In genomic region chr9:8634344-8634743, GRCm38 (mm10) we compare ENCODE assay signal across 11 mouse cellular contexts.
A peak's percentile ranks its signal among the peaks of the same experiment; 100 is the strongest.
DNase-seq lines count a peak whose midpoint lies in the region; ATAC-seq and TF ChIP-seq lines count a peak whose summit lies in the region.
"Had no signal": no experiment of that assay in that cellular context is flagged by ENCODE, and none has a peak within 500 bp of the region (broad histone marks: within the 10 kb centered on the region; RNA-seq: fewer than 3 reads in every experiment).

No protein-coding gene starts in this region.

- H3K4me2 ChIP-seq in lung, embryonic 14.5 days: no peak overlapping the region
- H3K4me2 ChIP-seq in forebrain, embryonic 15.5 days (replicated peaks): no peak overlapping the region
- H3K4me2 ChIP-seq in midbrain, postnatal 0 days (ENCODE audit: low read depth, low read length, poor library complexity, severe bottlenecking): no peak overlapping the region

- no peak overlapping the region for H3K9ac ChIP-seq in lung, embryonic 14.5 days
- H3K9ac ChIP-seq in forebrain, embryonic 15.5 days (replicated peaks): no peak overlapping the region
- H3K9ac ChIP-seq in midbrain, postnatal 0 days (replicated peaks; ENCODE audit: low read length, poor library complexity, severe bottlenecking): no peak overlapping the region

- no peak for TF ChIP-seq POLR2A in lung, adult 2 months (IDR thresholded peaks at IDR 0.05; ENCODE audit: borderline replicate concordance, extremely low read depth, low read depth, low read length)
- TF ChIP-seq POLR2A in brain, embryonic 14.5 days (IDR thresholded peaks at IDR 0.05; ENCODE audit: borderline replicate concordance, extremely low read depth, insufficient read depth, insufficient read length, poor library complexity, severe bottlenecking): no peak

- no peak overlapping the region for H3K4me3 ChIP-seq in lung, embryonic 14.5 days (ENCODE audit: low read depth, low read length)
- H3K4me3 ChIP-seq in lung, adult 2 months (replicated peaks; ENCODE audit: extremely low read depth, low read depth, low read length): no peak overlapping the region
- no peak overlapping the region for H3K4me3 ChIP-seq in forebrain, embryonic 15.5 days
- H3K4me3 ChIP-seq in midbrain, postnatal 0 days (ENCODE audit: low read depth, low read length): no peak overlapping the region

- no peaks in the 10 kb centered on the region for H3K9me3 ChIP-seq in lung, embryonic 14.5 days (ENCODE audit: low read depth, low read length)
- H3K9me3 ChIP-seq in forebrain, embryonic 15.5 days: no peaks in the 10 kb centered on the region
- no peaks in the 10 kb centered on the region for H3K9me3 ChIP-seq in midbrain, postnatal 0 days (ENCODE audit: low read length)

- H3K27me3 ChIP-seq in lung, embryonic 14.5 days (ENCODE audit: insufficient read depth, low read length): no peaks in the 10 kb centered on the region
- no peaks in the 10 kb centered on the region for H3K27me3 ChIP-seq in forebrain, embryonic 15.5 days
- H3K27me3 ChIP-seq in midbrain, postnatal 0 days (ENCODE audit: insufficient read depth, low read length): no peaks in the 10 kb centered on the region

- H3K4me1 ChIP-seq in lung, embryonic 14.5 days (ENCODE audit: insufficient read depth): no peaks in the 10 kb centered on the region
- H3K4me1 ChIP-seq in lung, adult 2 months (ENCODE audit: control insufficient read depth, insufficient read depth, low read length): no peaks in the 10 kb centered on the region
- no peaks in the 10 kb centered on the region for H3K4me1 ChIP-seq in forebrain, embryonic 15.5 days
- H3K4me1 ChIP-seq in midbrain, postnatal 0 days (ENCODE audit: insufficient read depth, low read length): no peaks in the 10 kb centered on the region

- H3K27ac ChIP-seq in lung, embryonic 14.5 days (ENCODE audit: low read depth): no peak overlapping the region
- no peak overlapping the region for H3K27ac ChIP-seq in forebrain, embryonic 15.5 days (replicated peaks)
- no peak overlapping the region for H3K27ac ChIP-seq in midbrain, postnatal 0 days (ENCODE audit: low read depth, low read length)

- no peak for TF ChIP-seq CTCF in lung, embryonic 14.5 days (IDR thresholded peaks at IDR 0.05; ENCODE audit: low read depth)
- no peak for TF ChIP-seq CTCF in lung, adult 2 months (IDR thresholded peaks at IDR 0.05; ENCODE audit: insufficient read depth, low read length)
- TF ChIP-seq CTCF in brain, embryonic 14.5 days (IDR thresholded peaks at IDR 0.05; ENCODE audit: borderline replicate concordance, extremely low read depth, insufficient read depth, insufficient read length): no peak
- no peak for TF ChIP-seq CTCF in midbrain, postnatal 0 days (IDR thresholded peaks at IDR 0.05)

- no peak for ATAC-seq in lung, embryonic 14.5 days (ENCODE audit: insufficient read depth)
- peak; percentile 35; the same call in 1 of the 2 replicates for ATAC-seq in forebrain, embryonic 15.5 days (replicated peaks)
- ATAC-seq in midbrain, postnatal 0 days (ENCODE audit: low FRiP score): no peak
- ATAC-seq in CD4-positive, CD25-positive, alpha-beta regulatory T cell, adult 4 months: no peak
- ATAC-seq: intestine, embryonic 16.5 days had no signal

- DNase-seq in lung, embryonic 14.5 days: peak; percentile 6
- DNase-seq in lung, adult 2 months: no peak
- DNase-seq in brain, embryonic 14.5 days (ENCODE audit: low read depth): peak; percentile 64
- peak; percentile 69 for DNase-seq in midbrain, postnatal 0 days (ENCODE audit: low spot score)
- DNase-seq in adipocyte (ENCODE audit: low spot score): no peak
- DNase-seq: adrenal gland, postnatal 36 days; cerebellum, adult 9-10 months; thymus, postnatal 25 days had no signal

- WGBS in lung, embryonic 14.5 days: 31% methylated on average over 2 of the region's 2 CpGs
- WGBS in lung, adult 2 months: 36% methylated on average over 2 of the region's 2 CpGs
- 44% methylated on average over 2 of the region's 2 CpGs for WGBS in forebrain, embryonic 15.5 days
- WGBS in midbrain, postnatal 0 days: 27% methylated on average over 2 of the region's 2 CpGs

- no peaks in the 10 kb centered on the region for H3K36me3 ChIP-seq in lung, embryonic 14.5 days (ENCODE audit: insufficient read depth)
- no peaks in the 10 kb centered on the region for H3K36me3 ChIP-seq in forebrain, embryonic 15.5 days
- no peaks in the 10 kb centered on the region for H3K36me3 ChIP-seq in midbrain, postnatal 0 days (ENCODE audit: insufficient read depth, low read length)

Comparison
In these comparisons a context has a peak if more than half of its experiments do, and no peak if none do; other contexts are left out.
1. DNase-seq: peak in lung, embryonic 14.5 days (single experiment), brain, embryonic 14.5 days (single experiment) and midbrain, postnatal 0 days (single experiment); none in lung, adult 2 months (single experiment) and adipocyte (single experiment).